Mouse (Mus musculus) T-cell, adult 2 months (primary cell): ENCODE data around the gene Cpox.

Experiments
- DNase-seq: peaks from one replicate; pipeline ENCODE4 v3.0.0; 2022; ENCODE audit warnings: low spot score

Cpox gene

GRCm38 (mm10) chr16:58700816-58701424, 30.8 kb downstream of the Cpox start:
- DNase-seq, result no peak

GRCm38 (mm10) chr16:58701779-58702178, 31.7 kb downstream of the Cpox start:
- peak; percentile 9 for DNase-seq

GRCm38 (mm10) chr16:58702329-58702932, 32.3 kb downstream of the Cpox start:
- no peak for DNase-seq

GRCm38 (mm10) chr16:58703382-58704124, 33.5 kb downstream of the Cpox start:
- no peak for DNase-seq

- DNase-seq, result no peak
Measured at GRCm38 (mm10) chr16:58704999-58705398, 34.9 kb downstream of the Cpox start.

- DNase-seq, result no peak
Measured at GRCm38 (mm10) chr16:58707276-58707905, 37.3 kb downstream of the Cpox start.

GRCm38 (mm10) chr16:58708601-58709475, 38.7 kb downstream of the Cpox start:
- no peak for DNase-seq

GRCm38 (mm10) chr16:58709536-58709935, 39.4 kb downstream of the Cpox start:
- DNase-seq, result no peak

- DNase-seq, result no peak
Measured at GRCm38 (mm10) chr16:58712221-58712620, 42.1 kb downstream of the Cpox start.

- no peak for DNase-seq
Measured at GRCm38 (mm10) chr16:58713128-58713527, 43.0 kb downstream of the Cpox start.

- DNase-seq, result no peak
Measured at GRCm38 (mm10) chr16:58715018-58715417, 44.9 kb downstream of the Cpox start.

GRCm38 (mm10) chr16:58718666-58719120, 48.6 kb downstream of the Cpox start, which contains the start of gene Gpr15:
Gene Gpr15 (minus strand): TSS chr16:58719070.
- DNase-seq, result peak; percentile 22

GRCm38 (mm10) chr16:58722292-58722691, 52.2 kb downstream of the Cpox start:
- no peak for DNase-seq

- DNase-seq, result no peak
Measured at GRCm38 (mm10) chr16:58726680-58727476, 56.8 kb downstream of the Cpox start.

- DNase-seq, result peak; percentile 97
Measured at GRCm38 (mm10) chr16:58727477-58728131, 57.5 kb downstream of the Cpox start, which contains the start of gene Cldnd1. Gene Cldnd1 (plus strand): TSS chr16:58727910.

- DNase-seq, result no peak
Measured at GRCm38 (mm10) chr16:58728176-58728671, 58.1 kb downstream of the Cpox start.

GRCm38 (mm10) chr16:58738205-58738604, 68.1 kb downstream of the Cpox start:
- no peak for DNase-seq

GRCm38 (mm10) chr16:58738800-58739199, 68.7 kb downstream of the Cpox start:
- DNase-seq, result no peak

- DNase-seq, result no peak
Measured at GRCm38 (mm10) chr16:58740751-58741150, 70.7 kb downstream of the Cpox start.

GRCm38 (mm10) chr16:58746715-58747114, 76.6 kb downstream of the Cpox start:
- no peak for DNase-seq
